Mouse (Mus musculus) kidney, adult 8-10 months (tissue): Measurements from ENCODE around the gene Ece2.
A peak's percentile ranks its signal among the peaks of the same experiment; 100 is the strongest.

ENCODE experiments used
- DNase-seq, 2 experiments: peaks; one replicate each; pipeline ENCODE4 v3.0.0; 2022

Ece2 gene

DNA sequence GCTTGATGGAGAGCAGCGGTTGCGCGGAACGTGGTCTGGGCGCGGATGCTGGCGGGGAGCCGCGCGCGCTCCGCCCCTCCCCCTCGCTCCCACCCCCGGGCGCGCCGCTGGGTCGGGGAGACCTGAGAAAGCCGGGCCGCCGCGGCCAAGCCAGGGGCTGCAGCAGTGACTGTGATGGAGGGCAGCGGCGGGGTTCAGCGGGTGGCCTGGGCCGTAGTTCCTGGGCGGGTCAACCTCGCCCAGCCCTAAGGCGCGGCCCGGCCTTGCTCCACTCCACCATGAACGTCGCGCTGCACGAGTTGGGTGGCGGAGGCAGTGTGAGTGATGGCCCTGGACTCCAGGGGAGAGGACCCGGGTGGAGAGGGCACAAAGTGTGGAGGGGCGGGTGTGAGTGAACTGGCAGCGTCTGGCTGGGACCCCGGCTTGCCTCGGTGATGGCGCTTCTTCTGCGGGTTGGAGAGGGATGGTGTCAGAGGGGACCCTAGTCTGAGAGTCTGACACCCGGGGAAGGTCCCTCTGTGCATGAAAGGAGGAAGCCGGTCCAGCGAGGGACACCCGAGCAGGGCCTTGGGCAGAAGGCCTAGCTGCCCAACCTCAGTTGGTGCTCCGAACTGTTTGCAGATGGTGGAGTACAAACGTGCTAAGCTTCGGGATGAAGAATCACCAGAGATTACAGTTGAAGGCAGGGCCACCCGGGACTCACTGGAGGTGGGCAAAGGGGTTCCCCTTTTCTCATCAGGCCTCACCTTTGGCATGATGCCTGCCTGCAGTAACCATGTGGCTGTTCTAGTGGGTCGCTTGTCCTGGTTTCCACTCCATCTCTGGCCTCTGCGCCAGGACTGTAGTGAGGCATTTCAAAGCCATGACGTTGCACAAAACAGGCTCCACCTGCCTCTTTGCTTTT lies at the start of gene Ece2:
TSS of gene Ece2 (plus strand) at position 98 of the 904 bp plus-strand sequence.
- no peak for DNase-seq

- DNase-seq = no peak
Observed at GRCm38 (mm10) chr16:20589366-20589938, 40.2 kb upstream of the Ece2 start, which contains the start of gene Vwa5b2. TSS of gene Vwa5b2 (plus strand) at chr16:20589471.

DNA sequence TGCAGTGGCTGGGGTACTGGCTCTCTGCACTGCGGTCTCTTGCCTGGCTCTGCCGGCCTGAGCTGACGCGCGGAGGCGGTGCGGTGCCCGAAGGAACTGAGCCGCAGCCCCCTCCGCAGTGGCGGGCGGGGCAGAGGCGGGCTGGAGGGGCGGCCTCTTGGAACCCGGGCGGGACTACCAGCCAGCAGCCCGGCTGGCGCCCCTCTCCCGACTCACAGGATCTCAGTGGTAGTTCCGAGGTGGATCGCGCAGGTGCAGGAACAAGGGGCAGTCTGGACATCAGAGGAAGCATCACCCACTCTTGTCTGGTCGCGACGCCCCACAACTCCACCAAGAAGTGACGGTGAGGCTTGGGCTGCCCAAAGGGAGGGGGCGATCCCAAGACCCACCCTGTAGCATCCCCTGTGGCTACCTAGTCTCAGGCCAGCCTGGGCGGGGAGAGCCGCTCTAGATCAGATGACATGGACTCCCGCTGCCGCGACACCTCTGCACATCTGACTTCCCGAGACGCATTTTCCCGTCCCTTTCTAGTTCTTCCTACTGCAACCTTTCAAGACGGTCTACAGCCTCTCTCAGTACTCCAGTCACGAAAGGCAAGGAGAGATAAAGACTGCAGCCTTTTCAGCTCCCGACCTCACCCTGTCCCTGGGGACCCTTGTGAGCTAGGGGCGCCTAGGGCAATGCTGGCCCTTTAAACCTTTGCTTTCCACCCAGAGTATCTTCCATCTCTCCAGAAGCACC lies 39.5 kb upstream of the Ece2 start:
- DNase-seq = no peak

DNA sequence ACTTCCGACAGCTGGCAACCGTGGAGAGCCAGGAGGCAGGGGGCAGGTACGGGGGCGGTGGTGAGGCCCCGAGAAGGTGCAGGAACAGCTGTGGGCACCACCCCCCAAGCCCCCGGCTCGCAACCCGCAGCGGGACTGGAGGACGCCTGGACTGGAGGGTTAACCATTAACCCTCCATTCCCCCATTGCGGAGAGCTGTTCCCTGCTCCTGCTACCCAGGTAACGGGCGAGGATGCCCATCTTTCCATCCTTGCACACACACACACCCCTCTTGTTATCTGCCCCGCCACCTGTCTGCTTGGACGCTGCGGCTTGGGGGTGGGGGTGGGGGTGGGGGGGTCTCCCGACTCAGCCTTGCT lies 39.0 kb upstream of the Ece2 start:
- no peak for DNase-seq

- DNase-seq = no peak
Observed at GRCm38 (mm10) chr16:20591076-20591705, 38.4 kb upstream of the Ece2 start.

DNA sequence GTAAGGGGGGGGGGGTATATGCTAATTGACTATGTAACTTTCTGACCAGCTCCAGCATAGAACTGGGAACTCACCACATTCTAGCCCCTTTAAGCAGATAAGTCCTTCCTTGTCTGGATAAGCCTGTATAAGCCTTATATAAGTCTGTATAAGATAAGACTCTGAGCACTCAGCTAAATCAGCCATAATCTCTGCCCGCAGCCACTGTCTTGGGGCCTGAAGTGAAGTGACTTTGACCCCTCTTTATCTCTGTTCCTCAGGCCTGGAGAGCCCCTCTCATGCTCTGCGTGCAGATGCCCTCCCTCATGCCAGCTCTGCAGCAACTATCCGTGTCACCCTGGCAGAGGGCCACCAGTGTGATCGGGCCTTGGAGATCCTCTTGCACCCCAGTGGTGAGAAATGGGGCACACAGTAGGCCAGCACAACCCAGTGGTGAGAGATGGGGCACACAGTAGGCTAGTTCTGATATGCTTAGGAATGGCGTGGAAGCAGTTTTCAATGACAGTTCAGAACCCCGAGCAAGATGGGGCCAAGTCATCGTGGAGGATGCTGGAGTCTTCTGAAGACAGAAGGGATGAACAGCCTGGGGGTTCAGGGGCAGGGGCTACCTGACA lies 34.5 kb upstream of the Ece2 start:
- no peak for DNase-seq

GRCm38 (mm10) chr16:20595737-20596136 lies 33.9 kb upstream of the Ece2 start:
- no peak for DNase-seq

GRCm38 (mm10) chr16:20596687-20597441 lies 32.8 kb upstream of the Ece2 start:
- no peak for DNase-seq

DNA sequence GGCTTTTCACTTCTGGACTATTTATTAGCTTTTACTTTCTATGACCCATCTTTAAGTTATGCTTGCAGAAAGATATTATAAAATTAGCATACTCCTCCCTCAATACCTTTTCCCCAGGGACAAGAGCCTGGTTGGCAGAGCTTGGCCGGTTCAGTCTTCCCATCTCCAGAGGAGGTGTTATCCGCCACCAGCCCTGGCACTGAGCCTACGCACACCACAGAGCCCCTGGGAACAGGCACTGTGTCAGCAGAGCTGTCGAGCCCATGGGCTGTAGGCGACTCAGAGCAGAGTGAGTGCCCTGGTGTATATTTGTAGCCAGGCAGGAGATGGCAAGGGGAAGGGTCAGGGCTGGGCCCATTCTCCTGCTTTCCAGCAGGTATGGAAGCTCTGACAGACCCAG lies 29.1 kb upstream of the Ece2 start:
- DNase-seq = no peak

- DNase-seq = no peak
Observed at GRCm38 (mm10) chr16:20604705-20605104, 24.9 kb upstream of the Ece2 start.

- DNase-seq = peak; percentile 65 to 78
Observed at GRCm38 (mm10) chr16:20610501-20611356, 18.9 kb upstream of the Ece2 start.

DNA sequence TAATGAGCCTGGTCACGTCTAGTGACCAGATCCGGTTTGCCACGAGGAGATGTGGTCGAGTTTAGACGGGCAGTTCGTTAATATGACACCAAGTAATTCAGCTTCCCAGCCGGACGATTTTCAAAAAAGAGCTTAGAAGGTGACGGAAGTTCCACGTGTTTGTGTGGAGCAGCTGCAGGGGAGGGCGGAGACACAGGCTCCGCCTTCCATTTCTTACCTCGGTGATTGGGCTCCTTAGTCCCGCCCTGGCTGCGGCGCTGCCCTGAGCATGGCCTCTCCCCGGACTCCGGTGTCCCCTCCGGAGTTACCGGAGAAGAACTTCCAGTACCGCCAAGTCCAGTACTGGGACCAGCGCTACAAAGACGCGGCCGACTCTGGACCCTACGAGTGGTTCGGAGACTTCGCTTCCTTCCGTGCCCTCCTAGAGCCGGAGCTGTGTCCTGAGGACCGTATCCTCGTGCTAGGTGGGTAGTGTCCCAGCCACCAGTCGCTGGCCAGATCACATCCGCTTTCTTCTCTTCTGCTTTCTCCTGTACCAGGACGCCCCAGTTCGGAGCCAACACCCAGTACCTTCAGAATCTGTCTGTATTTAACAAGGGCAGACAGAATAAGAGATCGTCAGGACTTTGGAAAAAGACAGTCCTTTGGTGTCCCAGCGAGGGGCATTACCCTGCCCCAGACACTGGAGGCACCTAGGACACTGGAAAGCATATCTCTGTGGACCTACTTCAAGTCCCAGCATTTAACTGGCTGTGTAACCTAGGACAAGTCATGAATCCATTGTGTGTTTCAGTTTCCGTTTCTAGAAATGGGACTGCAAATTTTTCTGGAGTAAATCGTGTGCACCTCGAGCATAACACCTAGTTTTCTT lies 18.0 kb upstream of the Ece2 start, which contains the start of the genes Eef1akmt4, Gm49333 and Alg3:
TSS of gene Eef1akmt4 (plus strand) at position 237 of the 871 bp plus-strand sequence.
TSS of gene Gm49333 (plus strand) at position 254 of the 871 bp plus-strand sequence.
TSS of gene Alg3 (minus strand) at position 379 of the 871 bp plus-strand sequence.
- peak; percentile 90 to 92 for DNase-seq

DNA sequence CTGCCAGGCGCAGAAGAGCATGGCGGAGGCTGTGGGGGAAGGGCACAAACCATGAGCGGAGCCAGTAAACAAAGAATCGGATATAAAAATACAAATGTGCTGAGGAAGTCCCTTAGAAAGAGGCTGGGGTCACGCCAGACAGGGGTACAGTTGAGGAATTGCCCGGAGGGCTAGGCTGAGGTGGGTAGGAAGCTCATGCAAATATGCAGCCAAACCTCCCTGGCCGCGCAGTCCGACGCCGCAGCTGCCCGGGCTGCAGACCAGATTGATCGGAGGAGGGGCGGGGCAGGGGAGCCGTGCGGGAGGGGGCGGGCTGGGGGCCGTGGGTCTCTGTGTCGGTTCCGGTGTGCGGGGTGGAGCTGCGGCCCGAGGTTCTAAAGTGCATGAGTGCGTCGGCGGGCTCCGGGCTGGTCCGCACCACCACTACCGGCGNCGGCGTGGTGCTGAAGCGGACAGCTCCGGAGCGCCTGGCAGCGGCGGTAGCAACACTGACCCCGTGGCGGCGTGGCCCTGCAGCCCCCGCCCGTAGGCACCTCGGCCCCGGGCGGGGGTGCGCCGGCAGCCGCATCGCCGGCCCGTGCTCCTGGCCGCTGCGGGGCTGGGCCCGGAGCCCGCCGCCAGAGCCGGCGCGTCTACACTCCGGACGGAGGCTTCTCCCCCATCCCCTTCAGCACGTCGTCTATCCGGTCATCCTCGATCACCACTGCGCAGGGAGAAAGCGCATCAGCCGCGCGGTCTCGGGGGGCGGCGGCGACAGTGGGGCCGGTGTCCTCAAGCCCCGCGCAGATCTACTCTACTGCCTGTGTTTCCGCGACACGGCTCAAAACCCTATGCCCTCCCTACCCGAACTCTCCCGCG lies 9.9 kb upstream of the Ece2 start:
- DNase-seq = no peak

- DNase-seq = no peak
Observed at GRCm38 (mm10) chr16:20620399-20620735, 9.3 kb upstream of the Ece2 start.

GRCm38 (mm10) chr16:20620751-20621190 lies 8.9 kb upstream of the Ece2 start:
- no peak for DNase-seq

DNA sequence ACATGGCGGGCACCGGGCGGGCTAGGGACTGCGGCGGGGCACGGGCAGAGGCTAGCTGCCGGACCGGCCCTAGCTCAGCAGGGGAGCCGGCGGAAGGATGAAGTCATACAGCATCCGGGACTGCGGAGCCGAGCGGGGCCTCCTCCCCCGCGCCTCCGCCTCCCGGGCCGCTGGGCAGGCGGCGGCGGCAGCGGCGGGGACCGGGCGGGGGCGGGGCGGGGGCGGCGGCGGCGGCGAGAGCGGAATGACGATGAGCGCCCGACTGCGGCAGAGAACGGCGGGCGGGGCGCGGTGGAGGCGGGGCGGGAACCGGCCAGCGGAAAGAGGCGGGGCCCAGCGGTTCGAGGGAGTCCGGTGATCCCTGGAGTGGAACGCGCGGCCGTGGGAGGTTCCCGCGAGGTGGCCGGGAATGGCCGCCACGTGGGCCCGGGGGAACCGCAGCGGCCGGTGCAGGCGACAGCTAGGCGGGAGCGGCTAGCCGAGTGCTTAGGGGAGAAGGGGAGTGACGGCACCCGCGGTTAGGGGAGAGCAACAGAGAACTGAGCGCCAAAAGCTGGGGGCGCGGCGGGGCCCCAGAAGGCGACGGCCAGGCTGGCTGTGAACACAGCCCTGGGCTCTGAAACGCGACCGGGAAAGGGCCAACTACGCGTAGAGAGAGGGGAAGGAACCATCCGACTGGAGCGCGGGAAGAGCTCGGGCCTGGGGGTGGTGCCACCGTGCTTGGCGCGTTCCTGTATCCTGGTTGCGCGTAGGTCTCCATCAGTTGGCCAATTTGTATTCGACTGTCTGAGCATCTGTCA lies 8.2 kb upstream of the Ece2 start, which contains the start of gene Camk2n2:
TSS of gene Camk2n2 (minus strand) at position 97 of the 800 bp plus-strand sequence.
- peak; percentile 62 to 72 for DNase-seq

DNA sequence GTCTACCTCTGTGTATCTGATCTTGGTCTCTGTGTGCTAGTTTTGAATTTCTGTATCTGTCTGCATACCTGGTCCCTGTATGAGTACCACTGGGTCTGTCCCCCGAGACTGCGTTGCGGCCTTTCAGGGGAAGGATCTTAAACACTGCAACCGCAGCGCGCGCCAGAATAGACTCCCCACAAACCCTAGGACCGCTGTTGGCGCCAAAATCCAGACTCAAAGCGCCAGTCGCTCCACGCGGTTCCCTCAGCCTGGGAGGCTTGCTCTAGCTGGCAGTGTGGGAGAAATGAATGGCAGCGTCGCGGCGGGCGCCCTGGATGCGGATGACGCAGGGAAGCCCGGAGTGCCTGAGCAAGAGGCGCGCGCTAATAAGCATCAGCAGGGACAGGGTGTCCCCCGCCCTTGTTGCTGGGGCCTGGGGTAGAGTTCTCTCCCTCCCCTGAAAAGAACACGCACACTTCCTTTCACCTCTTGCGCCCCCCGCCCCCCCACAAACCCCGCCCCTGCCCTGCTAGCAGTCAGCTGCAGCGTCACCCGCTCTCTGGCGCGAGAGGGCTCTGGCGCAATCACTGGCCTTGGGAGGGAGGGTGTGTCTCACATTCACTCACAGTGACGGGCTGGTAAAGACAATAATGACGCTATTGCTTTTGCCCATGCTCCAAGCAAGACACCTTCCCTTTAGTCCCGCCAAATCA lies 7.5 kb upstream of the Ece2 start:
- peak; percentile 4 to 8 for DNase-seq
